19 mouse cellular contexts compared by ENCODE assay signal in the genomic region with DNA sequence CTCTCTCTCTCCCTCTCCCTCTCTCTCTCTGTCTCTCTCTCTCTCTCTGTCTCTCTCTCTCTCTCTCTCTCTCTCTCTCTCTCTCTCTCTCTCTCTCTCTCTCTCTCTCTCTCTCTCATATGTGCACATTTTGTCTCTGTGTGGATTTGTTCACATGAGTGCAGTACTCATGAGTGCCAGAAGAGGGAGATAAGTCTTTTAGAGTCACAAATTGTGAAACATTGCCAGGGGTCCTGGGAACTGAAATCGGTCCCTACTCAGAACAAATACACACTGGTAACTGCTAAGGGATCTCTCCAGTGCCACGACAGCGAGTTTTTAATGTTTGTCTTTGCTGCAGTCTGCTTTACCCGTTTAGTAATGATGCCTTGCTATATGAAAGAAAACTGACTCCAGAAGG.
DNase-seq lines count a peak whose midpoint lies in the region; ATAC-seq and TF ChIP-seq lines count a peak whose summit lies in the region.
"Had no signal": no experiment of that assay in that cellular context is flagged by ENCODE, and none has a peak within 500 bp of the region (broad histone marks: within the 10 kb centered on the region; RNA-seq: fewer than 3 reads in every experiment).

No protein-coding gene starts in this region.

- no peak for DNase-seq in heart, adult 2 months
- no peak for DNase-seq in liver, postnatal 0 days
- DNase-seq in liver = no peak
- peak; percentile 8 for DNase-seq in NIH3T3 (ENCODE audit: low read depth)
- peak; percentile 2 for DNase-seq in mesoderm, embryonic 11.5 days (ENCODE audit: low read depth, low spot score)
- no peak for DNase-seq in gastrocnemius, postnatal 36 days
- no peak for DNase-seq in neural tube, embryonic 10.5 days (ENCODE audit: extremely low spot score, low spot score)
- DNase-seq: cerebellum, adult 9-11 months; heart, postnatal 36 days; right cerebral cortex, adult 18-20 months had no signal

- no peak for TF ChIP-seq EP300 in heart, adult 2 months (IDR thresholded peaks at IDR 0.05; ENCODE audit: insufficient read depth, low read depth, low read length)
- no peak for TF ChIP-seq EP300 in liver, postnatal 0 days (IDR thresholded peaks at IDR 0.05; ENCODE audit: low read depth)

- no peaks in the 10 kb centered on the region for H3K79me2 ChIP-seq in heart, adult 2 months (replicated peaks; ENCODE audit: control insufficient read depth, insufficient read depth, low read length)

- intact Hi-C loops in heart, adult 2 months (cut with DNase I) = no loop called here
- intact Hi-C loops in gastrocnemius, postnatal 36 days (cut with DNase I) = no loop called here

- no peak for ATAC-seq in heart, embryonic 11.5 days (replicated peaks; ENCODE audit: insufficient number of reproducible peaks, low FRiP score, low TSS enrichment)
- ATAC-seq in liver, postnatal 0 days = no peak
- ATAC-seq: activated CD4-positive, CD25-positive, alpha-beta regulatory T cell, adult 4 months; forebrain, embryonic 13.5 days had no signal

- no peak overlapping the region for H3K4me2 ChIP-seq in heart, embryonic 11.5 days
- H3K4me2 ChIP-seq in liver, postnatal 0 days (ENCODE audit: low read depth, low read length) = no peak overlapping the region
- H3K4me2 ChIP-seq: forebrain, embryonic 13.5 days; heart, embryonic 13.5 days; kidney, embryonic 15.5 days; liver, embryonic 15.5 days; midbrain, embryonic 12.5 days had no signal

- H3K9me3 ChIP-seq in heart, embryonic 11.5 days (replicated peaks; ENCODE audit: control insufficient read depth, low read length) = no peaks in the 10 kb centered on the region; the same call in 1 of the 2 replicates
- no peaks in the 10 kb centered on the region for H3K9me3 ChIP-seq in liver, postnatal 0 days (ENCODE audit: low read length)
- H3K9me3 ChIP-seq: embryonic facial prominence, embryonic 10.5 days; forebrain, embryonic 13.5 days; heart, embryonic 13.5 days; kidney, embryonic 15.5 days; liver, embryonic 15.5 days; midbrain, embryonic 12.5 days had no signal

- no peaks in the 10 kb centered on the region for H3K4me1 ChIP-seq in heart, adult 2 months (ENCODE audit: control insufficient read depth, insufficient read depth, low read length)
- no peaks in the 10 kb centered on the region for H3K4me1 ChIP-seq in heart, embryonic 11.5 days (ENCODE audit: control insufficient read depth, insufficient read depth, low read length)
- H3K4me1 ChIP-seq in liver, postnatal 0 days (ENCODE audit: insufficient read depth) = no peaks in the 10 kb centered on the region
- H3K4me1 ChIP-seq: embryonic facial prominence, embryonic 10.5 days; forebrain, embryonic 13.5 days; heart, embryonic 13.5 days; kidney, embryonic 15.5 days; liver, embryonic 15.5 days; midbrain, embryonic 12.5 days had no signal

- 0 out of 2 replicates have a peak, but pooled peaks have one; percentile 3 for TF ChIP-seq CTCF in heart, adult 2 months (IDR thresholded peaks at IDR 0.05)
- TF ChIP-seq CTCF in liver, postnatal 0 days (IDR thresholded peaks at IDR 0.05; ENCODE audit: low read depth) = 0 out of 2 replicates have a peak, but pooled peaks have one; percentile 12

- TF ChIP-seq POLR2A in heart, adult 2 months (IDR thresholded peaks at IDR 0.05; ENCODE audit: insufficient read depth, low read depth, low read length) = no peak

- H3K36me3 ChIP-seq in heart, adult 2 months (ENCODE audit: control insufficient read depth, insufficient read depth, low read length) = no peaks in the 10 kb centered on the region
- H3K36me3 ChIP-seq in heart, embryonic 11.5 days (ENCODE audit: control insufficient read depth, insufficient read depth, low read length) = no peaks in the 10 kb centered on the region
- no peaks in the 10 kb centered on the region for H3K36me3 ChIP-seq in liver, postnatal 0 days (replicated peaks; ENCODE audit: insufficient read depth, low read length)
- H3K36me3 ChIP-seq: embryonic facial prominence, embryonic 10.5 days; heart, embryonic 13.5 days; kidney, embryonic 15.5 days; liver, embryonic 15.5 days; midbrain, embryonic 12.5 days had no signal

- H3K27me3 ChIP-seq in heart, adult 2 months (ENCODE audit: control insufficient read depth, insufficient read depth, low read length) = no peaks in the 10 kb centered on the region
- no peaks in the 10 kb centered on the region for H3K27me3 ChIP-seq in heart, embryonic 11.5 days (ENCODE audit: control insufficient read depth, insufficient read depth, low read length)
- no peaks in the 10 kb centered on the region for H3K27me3 ChIP-seq in liver, postnatal 0 days (ENCODE audit: insufficient read depth, low read length)
- H3K27me3 ChIP-seq: forebrain, embryonic 13.5 days; heart, embryonic 13.5 days; kidney, embryonic 15.5 days; liver, embryonic 15.5 days; midbrain, embryonic 12.5 days had no signal

- no peak overlapping the region for H3K4me3 ChIP-seq in heart, adult 2 months
- H3K4me3 ChIP-seq in heart, embryonic 11.5 days (ENCODE audit: low read depth, low read length) = no peak overlapping the region
- no peak overlapping the region for H3K4me3 ChIP-seq in liver, postnatal 0 days (ENCODE audit: low read depth, low read length)
- H3K4me3 ChIP-seq: embryonic facial prominence, embryonic 10.5 days; forebrain, embryonic 13.5 days; heart, embryonic 13.5 days; kidney, embryonic 15.5 days; liver, embryonic 15.5 days; midbrain, embryonic 12.5 days; myocyte had no signal

- H3K27ac ChIP-seq in heart, adult 2 months = no peak overlapping the region
- H3K27ac ChIP-seq in heart, embryonic 11.5 days (ENCODE audit: low read depth, low read length) = no peak overlapping the region
- H3K27ac ChIP-seq in liver, postnatal 0 days (ENCODE audit: low read depth) = no peak overlapping the region
- H3K27ac ChIP-seq: embryonic facial prominence, embryonic 10.5 days; forebrain, embryonic 13.5 days; heart, embryonic 13.5 days; kidney, embryonic 15.5 days; liver, embryonic 15.5 days; midbrain, embryonic 12.5 days had no signal

- 81% methylated on average over 4 of the region's 4 CpGs for WGBS in heart, adult 2 months
- 82% methylated on average over 4 of the region's 4 CpGs for WGBS in heart, embryonic 11.5 days (ENCODE audit: insufficient replicate concordance)
- WGBS in liver, postnatal 0 days (ENCODE audit: insufficient replicate concordance) = 71% methylated on average over 4 of the region's 4 CpGs

- no peak overlapping the region for H3K9ac ChIP-seq in heart, adult 2 months (ENCODE audit: low read depth, low read length)
- H3K9ac ChIP-seq in heart, embryonic 11.5 days (ENCODE audit: low read depth, low read length) = no peak overlapping the region
- no peak overlapping the region for H3K9ac ChIP-seq in liver, postnatal 0 days (replicated peaks)
- H3K9ac ChIP-seq: forebrain, embryonic 13.5 days; heart, embryonic 13.5 days; kidney, embryonic 15.5 days; liver, embryonic 15.5 days; midbrain, embryonic 12.5 days had no signal

Comparison
In these comparisons a context has a peak if more than half of its experiments do, and no peak if none do; other contexts are left out.
1. DNase-seq: peak in NIH3T3 (single experiment) and mesoderm, embryonic 11.5 days (single experiment); none in heart, adult 2 months (0 of 2), liver, postnatal 0 days (single experiment), liver (single experiment), gastrocnemius, postnatal 36 days (0 of 2) and neural tube, embryonic 10.5 days (single experiment).